ENCODE assay signal across 9 mouse cellular contexts in genomic region chr12:105854639-105855038, GRCm38 (mm10).
DNase-seq lines count a peak whose midpoint lies in the region; ATAC-seq and TF ChIP-seq lines count a peak whose summit lies in the region.
"Had no signal": no experiment of that assay in that cellular context is flagged by ENCODE, and none has a peak within 500 bp of the region (broad histone marks: within the 10 kb centered on the region; RNA-seq: fewer than 3 reads in every experiment).

No protein-coding gene starts in this region.

- intact Hi-C loops in heart, adult 2 months (cut with DNase I), result loop anchor here (5.0 kb wide), 1 partner anchor 108 kb away; no protein-coding TSS in a partner anchor

- no peak overlapping the region for H3K4me2 ChIP-seq in hindbrain, embryonic 16.5 days (ENCODE audit: low read length)
- no peak overlapping the region for H3K4me2 ChIP-seq in midbrain, embryonic 15.5 days

- no peak overlapping the region for H3K9ac ChIP-seq in heart, adult 2 months (ENCODE audit: low read depth, low read length)
- no peak overlapping the region for H3K9ac ChIP-seq in hindbrain, embryonic 16.5 days (ENCODE audit: low read depth, low read length)
- no peak overlapping the region for H3K9ac ChIP-seq in midbrain, embryonic 15.5 days

- no peaks in the 10 kb centered on the region for H3K9me3 ChIP-seq in hindbrain, embryonic 16.5 days (ENCODE audit: control insufficient read depth, low read length)
- no peaks in the 10 kb centered on the region for H3K9me3 ChIP-seq in midbrain, embryonic 15.5 days
- H3K9me3 ChIP-seq: G1E had no signal

- no peak overlapping the region for H3K27ac ChIP-seq in heart, adult 2 months
- H3K27ac ChIP-seq in hindbrain, embryonic 16.5 days (ENCODE audit: low read depth, low read length), result no peak overlapping the region
- H3K27ac ChIP-seq in midbrain, embryonic 15.5 days, result no peak overlapping the region

- TF ChIP-seq EP300 in heart, adult 2 months (IDR thresholded peaks at IDR 0.05; ENCODE audit: insufficient read depth, low read depth, low read length), result no peak

- 22% methylated on average over 6 of the region's 6 CpGs for WGBS in heart, adult 2 months
- WGBS in hindbrain, embryonic 16.5 days, result 34% methylated on average over 6 of the region's 6 CpGs
- WGBS in midbrain, embryonic 15.5 days, result 36% methylated on average over 6 of the region's 6 CpGs

- no peaks in the 10 kb centered on the region for H3K27me3 ChIP-seq in heart, adult 2 months (ENCODE audit: control insufficient read depth, insufficient read depth, low read length)
- H3K27me3 ChIP-seq in hindbrain, embryonic 16.5 days (replicated peaks; ENCODE audit: control insufficient read depth, insufficient read depth, low read length), result no peaks in the 10 kb centered on the region
- H3K27me3 ChIP-seq in midbrain, embryonic 15.5 days (replicated peaks), result no peaks in the 10 kb centered on the region

- TF ChIP-seq CTCF in heart, adult 2 months (IDR thresholded peaks at IDR 0.05), result peak; percentile 63

- ATAC-seq in hindbrain, embryonic 16.5 days, result peak; percentile 77
- ATAC-seq in midbrain, embryonic 15.5 days (replicated peaks), result peak; percentile 77

- no peak for TF ChIP-seq POLR2A in heart, adult 2 months (IDR thresholded peaks at IDR 0.05; ENCODE audit: insufficient read depth, low read depth, low read length)

- H3K79me2 ChIP-seq in heart, adult 2 months (replicated peaks; ENCODE audit: control insufficient read depth, insufficient read depth, low read length), result no peaks in the 10 kb centered on the region

- H3K4me3 ChIP-seq in heart, adult 2 months, result no peak overlapping the region
- no peak overlapping the region for H3K4me3 ChIP-seq in hindbrain, embryonic 16.5 days (ENCODE audit: low read length)
- H3K4me3 ChIP-seq in midbrain, embryonic 15.5 days, result no peak overlapping the region

- peak in 1 of 2 experiments; percentile 29 for DNase-seq in heart, adult 2 months
- DNase-seq in heart, adult 11 months, result no peak
- DNase-seq in A20 (ENCODE audit: low read depth, low spot score), result peak; percentile 66
- DNase-seq in cerebellum, postnatal 36 days, result peak; percentile 32 to 37
- DNase-seq in left cerebral cortex, adult 18-20 months (ENCODE audit: low spot score in 2 of 2), result no peak
- no peak for DNase-seq in spleen, postnatal 36 days (ENCODE audit: low spot score in 2 of 2)

- no peaks in the 10 kb centered on the region for H3K4me1 ChIP-seq in heart, adult 2 months (ENCODE audit: control insufficient read depth, insufficient read depth, low read length)
- H3K4me1 ChIP-seq in hindbrain, embryonic 16.5 days (ENCODE audit: control insufficient read depth, insufficient read depth, low read depth, low read length), result peaks cover 5% of the 10 kb centered on the region
- peaks cover 30% of the 10 kb centered on the region for H3K4me1 ChIP-seq in midbrain, embryonic 15.5 days

- no peaks in the 10 kb centered on the region for H3K36me3 ChIP-seq in heart, adult 2 months (ENCODE audit: control insufficient read depth, insufficient read depth, low read length)
- no peaks in the 10 kb centered on the region for H3K36me3 ChIP-seq in hindbrain, embryonic 16.5 days (ENCODE audit: control insufficient read depth, insufficient read depth, low read length)
- H3K36me3 ChIP-seq in midbrain, embryonic 15.5 days (replicated peaks), result no peaks in the 10 kb centered on the region

Comparison
In these comparisons a context has a peak if more than half of its experiments do, and no peak if none do; other contexts are left out.
1. DNase-seq: peak in A20 (single experiment) and cerebellum, postnatal 36 days (2 of 2); none in heart, adult 11 months (single experiment), left cerebral cortex, adult 18-20 months (0 of 2) and spleen, postnatal 36 days (0 of 2).